Mouse (Mus musculus) skeletal muscle tissue, postnatal 0 days (tissue): Measurements from ENCODE around the gene Sertad3. TPM values are rescaled to one million over a fixed set of nuclear protein-coding genes. Genes with fewer than 3 reads are reported as not detected.

Experiments used
- polyA plus RNA-seq: library from polyadenylated mRNA; unstranded; fragments of >200 nt; fragmentation: Nextera tagmentation; extraction: Ambion mirVana; gene quantifications from 2 replicates; pipeline ENCODE4 v1.2.1, GENCODE M21; 2015

Gene Sertad3
- polyA plus RNA-seq, result 20.3 and 21.0 TPM in 2 replicates

DNA sequence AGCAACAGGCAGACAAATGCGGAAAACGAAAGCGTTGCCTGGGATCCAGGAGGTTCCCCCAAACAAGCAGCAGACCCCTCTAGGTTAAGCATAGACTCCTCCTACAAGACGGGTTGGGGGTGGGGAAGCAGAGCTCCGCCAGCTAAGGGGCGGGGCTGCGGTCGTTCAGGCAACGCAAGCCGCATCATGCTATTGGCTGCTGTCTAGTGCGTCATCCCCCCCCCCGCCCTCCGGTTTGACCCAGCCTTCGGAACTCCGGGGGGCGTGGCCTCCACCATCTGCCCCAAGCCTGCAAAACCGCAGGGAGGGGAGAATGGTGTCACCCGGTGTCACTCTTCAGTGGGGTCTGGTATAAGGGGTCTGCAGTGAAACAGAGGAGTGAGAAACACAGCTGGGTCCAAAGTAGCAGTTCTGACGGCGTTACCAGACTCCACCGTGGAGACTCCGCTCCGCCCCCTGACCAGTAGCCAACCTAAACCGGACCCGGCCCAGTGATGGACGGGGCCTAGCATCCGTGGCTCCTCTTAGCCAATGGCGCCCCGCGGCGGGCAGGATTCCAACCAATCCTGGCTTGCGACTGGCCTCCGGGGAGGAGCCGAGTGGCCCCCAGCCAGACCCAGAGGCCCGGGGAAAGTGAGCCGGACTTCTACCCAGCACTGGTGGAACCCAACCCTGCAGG is at the start of gene Sertad3:
TSS of gene Sertad3 (plus strand) at position 613 of the 679 bp plus-strand sequence.

DNA sequence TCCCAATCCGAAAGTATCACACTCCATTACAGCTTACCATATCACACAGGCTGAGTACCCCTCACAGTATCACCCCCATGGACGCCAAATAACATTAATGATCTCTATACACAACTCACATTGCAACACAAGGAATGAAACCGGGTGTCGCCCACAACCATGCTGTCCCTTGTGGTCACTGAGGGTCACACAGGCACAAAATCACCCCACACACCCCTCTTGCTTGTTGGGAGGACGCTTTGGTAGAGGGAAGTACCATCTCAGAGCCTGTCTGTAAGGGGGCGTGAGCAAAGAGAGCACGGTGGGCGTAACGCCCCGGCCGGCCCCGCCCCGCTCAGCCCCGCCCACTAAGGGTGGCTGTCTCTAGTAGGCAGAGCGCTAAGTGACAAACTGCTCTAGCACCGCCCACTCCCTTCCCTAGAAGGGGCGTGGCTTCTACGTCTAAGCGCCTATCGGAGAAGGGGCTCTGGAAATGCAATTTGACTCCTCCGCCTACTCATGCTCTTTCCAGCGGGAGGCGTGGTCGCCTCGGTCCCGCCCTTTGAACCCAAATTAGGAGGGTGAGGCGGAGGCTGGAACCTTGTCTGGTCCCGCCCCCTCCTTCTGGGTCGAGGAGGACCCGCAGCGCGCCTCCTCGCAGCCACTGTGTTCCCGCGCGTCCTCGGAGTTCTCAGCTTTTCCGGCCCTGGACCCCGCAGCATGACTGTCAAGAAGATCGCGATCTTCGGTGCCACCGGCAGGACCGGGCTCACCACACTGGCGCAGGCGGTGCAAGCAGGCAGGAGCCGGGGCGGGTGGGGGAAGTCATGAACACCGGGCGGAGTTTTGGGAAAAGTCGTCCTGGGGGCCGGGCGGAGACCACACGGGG is 25.9 kb upstream of the Sertad3 start, which contains the start of the genes Sptbn4 and Blvrb:
TSS of gene Sptbn4 (minus strand) at position 268 of the 868 bp plus-strand sequence.
TSS of gene Blvrb (plus strand) at position 560 of the 868 bp plus-strand sequence.

DNA sequence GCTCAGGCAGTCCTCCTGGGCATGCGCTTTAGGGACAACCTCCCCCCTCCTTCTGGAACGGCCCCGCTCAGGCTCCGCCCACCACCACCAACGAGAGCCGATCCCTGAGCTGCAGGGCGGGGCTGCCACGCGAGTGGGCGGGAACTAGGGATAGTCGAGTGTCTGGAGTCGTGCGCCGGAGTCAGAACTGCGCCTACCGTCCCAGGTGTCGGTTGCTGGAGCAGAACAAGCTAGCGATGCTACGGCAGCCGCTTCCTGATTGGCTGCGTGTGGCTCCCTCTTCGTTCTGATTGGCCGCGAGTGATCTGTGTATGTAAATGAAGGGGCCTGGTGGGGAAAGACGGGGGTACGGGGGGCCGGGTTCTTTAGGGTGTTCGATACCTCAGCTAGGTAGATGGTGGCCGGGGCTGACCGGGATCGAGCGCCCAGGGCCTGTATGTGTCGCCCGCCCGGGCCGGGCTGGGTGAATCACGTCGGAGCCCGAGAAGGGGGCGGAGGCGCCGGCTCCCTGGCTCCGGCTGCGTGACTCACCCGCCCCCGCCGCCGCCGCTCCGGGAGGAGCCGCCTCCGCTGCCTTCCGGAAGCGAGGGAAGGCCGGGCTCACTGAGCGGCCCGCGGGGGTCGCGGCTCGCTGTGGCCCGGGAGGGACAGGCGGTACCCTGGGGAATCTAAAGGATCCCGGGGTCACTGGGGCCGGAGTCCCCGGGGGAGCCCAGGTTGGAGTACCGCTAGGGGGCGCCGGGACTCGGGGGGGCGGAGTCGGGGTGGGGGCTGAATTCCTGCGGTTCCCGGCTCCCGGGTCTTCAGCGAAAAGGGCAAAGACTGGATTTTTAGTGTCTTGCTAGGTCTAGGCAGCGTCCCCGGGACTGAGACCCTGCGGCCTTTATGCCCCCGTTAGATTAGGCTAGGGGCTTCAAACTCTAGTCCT is 13.5 kb downstream of the Sertad3 start, which contains the start of gene Sertad1:
TSS of gene Sertad1 (plus strand) at position 141 of the 928 bp plus-strand sequence.

DNA sequence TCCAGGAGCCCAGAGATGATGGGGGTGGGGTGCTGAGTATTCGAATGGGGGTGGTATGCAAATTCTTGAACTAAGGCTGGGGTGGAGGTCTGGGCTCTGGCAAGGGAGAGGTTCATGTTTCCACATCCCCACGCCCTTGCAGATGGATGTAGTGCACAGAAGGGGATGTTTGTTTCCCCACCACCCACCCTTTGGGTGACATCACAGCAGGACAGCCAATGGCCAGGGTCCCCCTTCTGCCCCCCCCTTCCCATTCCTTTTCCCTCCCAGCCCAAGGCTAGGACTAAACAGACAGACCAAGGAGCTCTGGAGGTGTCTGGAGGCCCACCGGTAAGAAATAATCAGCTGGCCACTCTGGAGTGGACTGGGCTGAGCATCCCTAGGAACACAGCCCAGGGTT is 25.5 kb downstream of the Sertad3 start, which contains the start of gene Prx:
TSS of gene Prx (plus strand) at position 289 of the 400 bp plus-strand sequence.

DNA sequence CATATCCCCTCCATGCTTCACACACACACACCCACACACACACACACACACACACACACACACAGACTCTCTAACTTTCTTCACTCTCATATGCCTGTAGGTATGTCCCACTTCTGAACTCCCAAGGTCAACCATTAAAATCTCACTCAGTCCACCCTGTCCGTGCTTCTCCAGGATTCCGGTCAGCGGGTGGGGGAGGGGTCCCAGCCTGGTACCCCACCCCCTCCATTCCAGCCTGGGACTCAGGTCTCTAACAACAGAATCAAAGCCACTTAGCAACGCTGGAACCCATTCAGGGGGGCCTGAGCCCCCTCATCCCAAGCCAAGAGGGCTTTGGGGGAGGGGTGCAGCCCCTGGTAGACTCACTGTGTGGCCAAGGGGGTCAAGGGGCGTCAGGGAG is 49.4 kb downstream of the Sertad3 start, which contains the start of gene Hipk4:
TSS of gene Hipk4 (plus strand) at position 301 of the 400 bp plus-strand sequence.

Other genes starting within 250 kb of the Sertad3 start
- gene Itpkc, start 245.1 kb upstream of the Sertad3 start, polyA plus RNA-seq, result 2.1 and 2.9 TPM in 2 replicates
- gene Coq8b, start 240.7 kb upstream of the Sertad3 start, polyA plus RNA-seq, result 6.1 and 8.7 TPM in 2 replicates
- gene Numbl, start 215.3 kb upstream of the Sertad3 start, polyA plus RNA-seq, result 16.8 and 20.3 TPM in 2 replicates
- 32.9 and 37.2 TPM in 2 replicates for gene Ltbp4, start 136.1 kb upstream of the Sertad3 start, polyA plus RNA-seq
- 5.5 and 9.9 TPM in 2 replicates for gene Shkbp1, start 117.7 kb upstream of the Sertad3 start, polyA plus RNA-seq
- gene Gm20479, start 116.3 kb upstream of the Sertad3 start, polyA plus RNA-seq, result 0.38 and 0.88 TPM in 2 replicates
- gene Sptbn4, start 26.1 kb upstream of the Sertad3 start, polyA plus RNA-seq, result 0.12 and 0.18 TPM in 2 replicates
- gene Blvrb, start 25.8 kb upstream of the Sertad3 start, polyA plus RNA-seq, result 30.3 and 46.4 TPM in 2 replicates
- 27.1 and 31.3 TPM in 2 replicates for gene Sertad1, start 13.1 kb downstream of the Sertad3 start, polyA plus RNA-seq
- gene Prx, start 25.6 kb downstream of the Sertad3 start, polyA plus RNA-seq, result 9.2 and 10.2 TPM in 2 replicates
- gene Hipk4, start 49.5 kb downstream of the Sertad3 start, polyA plus RNA-seq, result 1.0 and 1.1 TPM in 2 replicates
- 54.0 and 62.4 TPM in 2 replicates for gene Pld3, start 79.5 kb downstream of the Sertad3 start, polyA plus RNA-seq
- gene 2310022A10Rik, start 79.5 kb downstream of the Sertad3 start, polyA plus RNA-seq, result 96.5 and 111 TPM in 2 replicates
- 116 and 131 TPM in 2 replicates for gene Akt2, start 117.8 kb downstream of the Sertad3 start, polyA plus RNA-seq
- 0.07 TPM in 1 of 2 replicates, not detected in the other for gene Ttc9b, start 180.1 kb downstream of the Sertad3 start, polyA plus RNA-seq
- 2.8 and 5.1 TPM in 2 replicates for gene Map3k10, start 200.8 kb downstream of the Sertad3 start, polyA plus RNA-seq
- gene Zfp607b, start 215.6 kb downstream of the Sertad3 start, polyA plus RNA-seq, result 2.4 and 2.8 TPM in 2 replicates